Mouse (Mus musculus) spleen, postnatal 14 days (tissue): ENCODE results near the gene Ciita.

ENCODE experiments used
- DNase-seq, 2 experiments: peaks; one replicate each; pipeline ENCODE4 v3.0.0; 2021 to 2022; ENCODE audit warnings: low spot score in 2 of 2

The Ciita gene

GRCm38 (mm10) chr16:10551592-10551991 is 71.7 kb downstream of the Ciita start:
- no peak for DNase-seq

GRCm38 (mm10) chr16:10553858-10554257 is 74.0 kb downstream of the Ciita start:
- DNase-seq, result no peak

GRCm38 (mm10) chr16:10559991-10560390 is 80.1 kb downstream of the Ciita start:
- no peak for DNase-seq

DNA sequence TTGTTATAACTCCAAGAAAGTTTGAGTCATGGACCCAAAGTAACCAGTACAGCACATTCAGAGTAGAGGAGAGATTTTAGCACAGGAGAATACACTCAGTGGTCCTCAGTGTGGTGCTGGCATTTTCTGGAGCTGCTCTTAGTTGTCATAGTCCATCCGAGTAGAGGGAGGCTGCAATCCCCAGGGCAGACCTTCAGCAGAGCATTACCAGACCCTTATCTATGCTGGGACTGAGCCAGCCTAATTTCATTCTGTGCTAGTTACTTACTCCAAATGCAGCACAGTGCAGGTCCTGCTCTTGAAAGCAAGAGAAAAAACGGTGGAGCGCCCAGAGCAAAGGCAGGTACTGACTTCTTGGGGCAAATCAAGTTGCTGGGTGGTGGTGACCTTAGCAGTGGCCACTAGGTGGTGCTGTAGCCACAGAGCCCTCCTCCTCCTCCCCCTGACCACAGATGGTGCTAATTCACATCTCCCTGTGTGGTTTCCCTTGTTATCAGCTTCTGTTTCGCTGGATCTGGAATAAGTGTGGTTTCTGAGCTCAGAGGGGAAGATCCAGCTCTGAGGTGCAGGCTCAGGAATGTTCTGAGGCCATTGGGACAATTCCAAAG is 85.5 kb downstream of the Ciita start:
- DNase-seq, result peak; percentile 21 to 56

DNA sequence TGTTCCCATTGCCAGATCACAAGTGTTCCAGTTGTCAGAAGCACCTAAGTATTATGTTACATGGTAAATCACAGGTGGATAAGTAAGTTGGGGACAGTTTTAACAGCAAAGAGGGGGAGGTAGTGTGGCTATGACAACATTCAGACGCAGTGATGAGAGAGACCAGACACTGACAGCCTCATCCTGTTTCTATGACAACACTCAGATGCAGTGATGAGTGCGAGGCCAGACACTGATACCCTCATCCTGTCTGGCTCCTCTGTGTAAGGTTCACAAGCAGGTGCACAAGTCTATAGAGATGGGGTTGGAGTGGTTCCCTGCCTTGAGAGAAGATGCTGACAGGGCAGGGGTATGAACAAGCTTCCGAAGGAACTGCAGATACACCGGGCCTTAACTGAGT is 87.3 kb downstream of the Ciita start:
- no peak for DNase-seq

DNA sequence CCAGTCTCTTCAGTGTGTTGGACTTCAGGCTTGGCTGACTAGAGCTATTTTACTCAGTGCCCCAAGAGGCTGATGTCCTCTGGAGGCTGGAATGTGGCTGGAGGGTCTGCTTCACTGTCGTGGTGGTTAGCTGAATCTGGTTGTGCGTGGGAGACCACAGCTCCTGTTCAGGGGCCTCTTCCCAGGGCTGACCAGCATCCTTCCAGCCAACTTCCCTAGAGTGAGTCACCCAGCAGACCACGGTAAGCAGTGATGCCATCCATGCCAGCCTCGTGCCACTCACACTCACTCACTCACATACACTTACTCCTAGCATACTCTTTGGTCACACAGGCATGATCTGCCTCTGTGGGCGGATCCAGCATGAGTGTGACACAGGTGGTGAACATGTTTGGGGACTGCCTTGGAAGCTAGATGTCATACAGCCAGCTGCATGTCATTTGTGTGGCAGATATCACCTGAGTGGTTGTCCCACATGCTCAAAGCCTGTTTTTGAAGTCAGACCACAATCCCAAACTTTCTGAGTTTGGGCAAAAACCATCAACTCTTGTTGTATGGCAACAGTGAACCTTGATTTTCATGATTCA is 90.0 kb downstream of the Ciita start:
- no peak for DNase-seq

DNA sequence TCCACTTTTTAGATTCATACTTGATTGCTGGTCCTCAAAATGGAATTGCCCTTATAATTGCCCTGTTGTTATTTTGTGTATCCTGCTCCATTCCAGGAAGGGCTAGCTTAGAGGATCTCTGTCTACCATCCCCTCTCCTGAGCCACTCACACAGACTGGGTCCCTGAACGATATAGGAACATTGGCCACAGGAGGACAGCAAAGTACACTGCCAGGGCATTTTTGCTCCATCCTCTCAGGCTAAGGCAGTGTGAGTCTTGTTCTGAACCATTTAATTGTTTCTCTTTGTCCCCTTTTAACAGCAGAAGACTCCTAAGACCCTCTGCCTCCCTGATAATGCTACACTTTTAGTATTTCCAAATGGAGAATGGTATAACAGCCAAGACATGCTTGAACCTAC is 90.8 kb downstream of the Ciita start:
- DNase-seq, result peak in 1 of 2 experiments; percentile 30

DNA sequence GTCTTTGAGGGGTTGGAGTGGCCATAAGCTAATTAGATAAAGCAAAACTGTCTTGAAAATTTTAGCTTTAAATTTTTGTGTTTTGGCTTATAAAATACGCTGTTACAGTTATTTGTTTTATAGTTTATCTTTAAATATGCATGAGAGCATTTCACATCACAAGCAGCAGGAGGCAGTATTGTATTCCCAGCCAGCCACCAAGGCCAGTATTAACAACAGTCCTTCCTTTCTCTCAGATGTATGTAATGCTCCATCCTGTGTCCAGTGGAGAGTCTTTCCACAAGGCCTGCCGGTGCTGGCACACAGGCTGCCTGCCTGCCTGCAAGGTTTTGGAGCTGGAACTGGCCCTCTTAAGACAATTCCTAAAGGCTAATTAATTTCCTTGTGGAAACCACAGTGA is 92.0 kb downstream of the Ciita start:
- DNase-seq, result no peak

DNA sequence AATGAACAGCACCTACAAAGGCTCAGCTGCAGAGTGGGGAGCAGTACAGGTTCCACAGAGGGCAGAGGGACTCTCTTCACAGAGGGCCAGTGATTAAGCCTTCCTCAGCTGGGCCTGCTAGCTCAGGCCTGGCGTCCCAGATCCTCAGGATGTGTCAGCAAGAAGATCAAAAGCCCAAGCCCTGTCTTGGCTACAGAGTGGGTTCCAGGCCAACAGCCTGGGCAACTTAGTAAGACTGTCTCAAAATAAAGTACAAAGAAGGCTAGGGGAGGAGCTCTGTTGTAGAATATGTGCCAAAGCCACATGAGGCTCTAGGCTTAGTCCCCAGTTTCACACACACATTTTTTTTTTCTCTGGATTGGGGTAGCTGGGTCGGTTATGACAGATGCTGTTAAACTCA is 95.1 kb downstream of the Ciita start:
- no peak for DNase-seq

DNA sequence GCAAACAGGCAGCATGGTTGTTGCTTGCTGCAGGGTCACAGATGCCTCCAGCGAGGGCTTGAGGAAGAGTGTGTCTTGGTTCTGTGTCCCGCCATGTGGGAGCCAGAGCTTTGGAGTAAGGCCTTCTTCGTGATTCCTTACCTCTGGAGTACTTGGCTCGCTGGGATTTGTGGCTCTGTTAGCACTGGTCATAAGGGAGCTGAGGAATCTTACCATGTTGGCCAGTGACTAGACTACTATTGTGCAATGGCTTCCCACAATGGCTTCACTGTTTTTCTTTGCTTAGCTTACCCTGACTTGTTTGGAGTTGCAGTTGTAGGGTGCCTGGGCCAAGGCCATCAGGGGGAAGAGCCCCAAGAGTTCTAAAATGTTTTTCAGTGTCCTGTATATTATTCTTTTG is 96.1 kb downstream of the Ciita start:
- DNase-seq, result no peak

DNA sequence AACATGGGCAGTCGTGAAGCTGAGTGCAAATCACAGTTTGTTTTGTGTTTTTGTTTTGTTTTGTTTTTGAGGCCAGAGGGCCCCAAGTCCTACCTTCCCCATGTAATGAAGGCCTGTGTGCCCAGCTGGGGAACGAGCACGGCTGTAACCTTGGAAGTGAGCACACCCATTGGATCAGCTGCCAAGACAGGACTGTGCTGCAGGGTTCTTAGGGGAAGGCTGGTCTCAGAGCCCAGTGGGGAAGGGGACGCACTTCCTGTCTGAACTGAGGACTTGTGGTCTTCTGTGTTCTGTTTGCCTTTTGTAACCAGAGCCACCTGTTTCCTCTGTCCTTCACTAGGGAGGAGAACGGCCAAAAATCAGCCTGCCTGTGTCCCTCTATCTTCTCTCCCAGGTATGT is 97.7 kb downstream of the Ciita start:
- no peak for DNase-seq
